Comparison of ENCODE assay signal across 11 mouse cellular contexts in the genomic region with DNA sequence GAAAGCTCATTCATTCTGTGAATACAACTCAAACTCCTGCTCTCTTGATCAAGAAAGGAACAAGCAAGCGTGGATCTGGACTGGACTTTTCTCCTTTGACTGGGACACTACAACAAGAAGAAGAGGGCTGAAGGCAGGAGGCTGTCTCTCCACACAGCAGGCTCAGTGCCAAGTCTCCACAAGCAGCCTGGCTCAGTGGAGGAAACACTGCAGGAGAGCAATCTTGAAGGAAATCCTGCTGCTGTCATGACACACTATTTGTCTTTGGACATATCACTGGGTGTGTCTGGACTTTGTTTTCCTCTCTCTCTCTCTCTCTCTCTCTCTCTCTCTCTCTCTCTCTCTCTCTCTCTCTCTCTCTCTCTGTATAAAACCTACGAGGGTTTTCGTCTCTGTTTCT.
DNase-seq lines count a peak whose midpoint lies in the region; ATAC-seq and TF ChIP-seq lines count a peak whose summit lies in the region.
"Had no signal": no experiment of that assay in that cellular context is flagged by ENCODE, and none has a peak within 500 bp of the region (broad histone marks: within the 10 kb centered on the region; RNA-seq: fewer than 3 reads in every experiment).

No protein-coding gene starts in this region.

- H3K9ac ChIP-seq in forebrain, embryonic 14.5 days (ENCODE audit: low read length): no peak overlapping the region
- H3K9ac ChIP-seq in forebrain, postnatal 0 days: no peak overlapping the region
- H3K9ac ChIP-seq in stomach, postnatal 0 days (ENCODE audit: low read length): no peak overlapping the region
- H3K9ac ChIP-seq: hindbrain, embryonic 12.5 days; liver, embryonic 15.5 days had no signal

- no peak overlapping the region for H3K4me2 ChIP-seq in forebrain, embryonic 14.5 days (ENCODE audit: low read length)
- no peak overlapping the region for H3K4me2 ChIP-seq in forebrain, postnatal 0 days (ENCODE audit: low read depth)
- no peak overlapping the region for H3K4me2 ChIP-seq in stomach, postnatal 0 days (replicated peaks; ENCODE audit: low read depth)
- H3K4me2 ChIP-seq: hindbrain, embryonic 12.5 days; liver, embryonic 15.5 days had no signal

- WGBS in forebrain, embryonic 14.5 days: 81% methylated on average over 3 of the region's 3 CpGs
- WGBS in forebrain, postnatal 0 days: 76% methylated on average over 3 of the region's 3 CpGs
- 46% methylated on average over 3 of the region's 3 CpGs for WGBS in stomach, postnatal 0 days

- DNase-seq in forebrain, embryonic 14.5 days (ENCODE audit: low spot score): peak; percentile 13
- no peak for DNase-seq in forebrain, postnatal 0 days
- DNase-seq in right cerebral cortex, postnatal 10 days (ENCODE audit: low spot score in 2 of 2): peak; percentile 36 to 43
- no peak for DNase-seq in right cerebral cortex, adult 2 months (ENCODE audit: low spot score in 2 of 2)
- DNase-seq in kidney, postnatal 14 days: peak; percentile 68
- DNase-seq in spleen, postnatal 36 days (ENCODE audit: low spot score in 2 of 2): no peak
- DNase-seq in layer of hippocampus, postnatal 25 days (ENCODE audit: extremely low spot score in 1 of 2, low spot score in 1 of 2): no peak
- no peak for DNase-seq in stomach, postnatal 0 days (ENCODE audit: low spot score)

- no peak for ATAC-seq in forebrain, embryonic 14.5 days
- ATAC-seq in forebrain, postnatal 0 days: no peak
- no peak for ATAC-seq in stomach, postnatal 0 days (ENCODE audit: low FRiP score, low TSS enrichment)
- ATAC-seq: Patski had no signal

- H3K4me3 ChIP-seq in forebrain, embryonic 14.5 days (ENCODE audit: low read depth, low read length): no peak overlapping the region
- H3K4me3 ChIP-seq in forebrain, postnatal 0 days (ENCODE audit: low read depth, low read length): no peak overlapping the region
- H3K4me3 ChIP-seq in stomach, postnatal 0 days (ENCODE audit: low read depth, low read length): no peak overlapping the region
- H3K4me3 ChIP-seq: hindbrain, embryonic 12.5 days; liver, embryonic 15.5 days had no signal

- H3K27ac ChIP-seq in forebrain, embryonic 14.5 days (ENCODE audit: low read depth, low read length): no peak overlapping the region
- H3K27ac ChIP-seq in forebrain, postnatal 0 days (ENCODE audit: low read depth, low read length): no peak overlapping the region
- no peak overlapping the region for H3K27ac ChIP-seq in stomach, postnatal 0 days (replicated peaks)
- H3K27ac ChIP-seq: hindbrain, embryonic 12.5 days; liver, embryonic 15.5 days had no signal

- no peak for TF ChIP-seq EP300 in stomach, postnatal 0 days (optimal IDR thresholded peaks at IDR 0.05)

- no peaks in the 10 kb centered on the region for H3K27me3 ChIP-seq in forebrain, embryonic 14.5 days (replicated peaks; ENCODE audit: control insufficient read depth, insufficient read depth, low read length)
- H3K27me3 ChIP-seq in forebrain, postnatal 0 days (ENCODE audit: insufficient read depth, low read length): no peaks in the 10 kb centered on the region
- H3K27me3 ChIP-seq in stomach, postnatal 0 days (ENCODE audit: control insufficient read depth, insufficient read depth, low read length): no peaks in the 10 kb centered on the region
- H3K27me3 ChIP-seq: hindbrain, embryonic 12.5 days; liver, embryonic 15.5 days; Patski had no signal

- H3K36me3 ChIP-seq in forebrain, embryonic 14.5 days (ENCODE audit: control insufficient read depth, insufficient read depth, low read length): no peaks in the 10 kb centered on the region
- no peaks in the 10 kb centered on the region for H3K36me3 ChIP-seq in forebrain, postnatal 0 days (ENCODE audit: insufficient read depth)
- no peaks in the 10 kb centered on the region for H3K36me3 ChIP-seq in stomach, postnatal 0 days (ENCODE audit: control insufficient read depth, insufficient read depth, low read length)
- H3K36me3 ChIP-seq: hindbrain, embryonic 12.5 days; liver, embryonic 15.5 days had no signal

- no peak for TF ChIP-seq CTCF in forebrain, postnatal 0 days (IDR thresholded peaks at IDR 0.05; ENCODE audit: low read depth)
- no peak for TF ChIP-seq CTCF in stomach, postnatal 0 days (IDR thresholded peaks at IDR 0.05; ENCODE audit: low read depth)

- H3K9me3 ChIP-seq in forebrain, embryonic 14.5 days (replicated peaks; ENCODE audit: control insufficient read depth, low read length): no peaks in the 10 kb centered on the region
- no peaks in the 10 kb centered on the region for H3K9me3 ChIP-seq in forebrain, postnatal 0 days (ENCODE audit: low read length)
- H3K9me3 ChIP-seq in stomach, postnatal 0 days (ENCODE audit: control insufficient read depth, low read length): no peaks in the 10 kb centered on the region
- H3K9me3 ChIP-seq: hindbrain, embryonic 12.5 days; liver, embryonic 15.5 days had no signal

- no peaks in the 10 kb centered on the region for H3K4me1 ChIP-seq in forebrain, embryonic 14.5 days (ENCODE audit: control insufficient read depth, insufficient read depth, low read length)
- H3K4me1 ChIP-seq in forebrain, postnatal 0 days (ENCODE audit: insufficient read depth): no peaks in the 10 kb centered on the region
- no peaks in the 10 kb centered on the region for H3K4me1 ChIP-seq in stomach, postnatal 0 days (replicated peaks; ENCODE audit: control insufficient read depth, insufficient read depth)
- H3K4me1 ChIP-seq: hindbrain, embryonic 12.5 days; liver, embryonic 15.5 days had no signal

Comparison
In these comparisons a context has a peak if more than half of its experiments do, and no peak if none do; other contexts are left out.
1. DNase-seq: peak in forebrain, embryonic 14.5 days (single experiment), right cerebral cortex, postnatal 10 days (2 of 2) and kidney, postnatal 14 days (single experiment); none in forebrain, postnatal 0 days (single experiment), right cerebral cortex, adult 2 months (0 of 2), spleen, postnatal 36 days (0 of 2), layer of hippocampus, postnatal 25 days (0 of 2) and stomach, postnatal 0 days (single experiment).